Mouse (Mus musculus): ENCODE results near the gene Iqschfp.

DNA sequence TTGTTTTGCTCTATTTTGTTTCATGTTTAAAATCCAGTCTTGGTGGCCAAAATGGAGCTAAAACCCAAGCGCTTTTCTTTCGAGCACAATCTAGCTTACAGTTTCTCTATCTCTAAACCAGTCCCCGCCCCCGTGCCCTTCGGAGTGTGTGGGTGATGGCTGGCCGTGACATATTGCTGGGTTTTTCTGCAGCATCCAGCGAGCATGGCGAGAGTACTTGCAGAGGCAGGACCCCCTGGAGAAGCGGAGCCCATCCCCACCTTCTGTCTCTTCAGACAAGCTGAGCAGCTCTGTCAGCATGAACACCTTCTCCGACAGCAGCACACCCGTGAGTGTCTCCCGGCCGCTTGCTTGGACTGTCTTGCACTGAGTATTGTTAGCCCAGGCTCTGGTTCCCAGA is 163.0 kb downstream of the Iqschfp start:
- TF ChIP-seq CTCF (IDR thresholded peaks at IDR 0.05; ENCODE audit: borderline replicate concordance, extremely low read depth, insufficient read depth, insufficient read length) (no peak), POLR2A (IDR thresholded peaks at IDR 0.05; ENCODE audit: borderline replicate concordance, extremely low read depth, insufficient read depth, insufficient read length, poor library complexity, severe bottlenecking) (no peak)

Data from brain, embryonic 14.5 days (tissue).